Mouse (Mus musculus) heart, postnatal 0 days (tissue): ENCODE data around the gene Camk2d.

Experiments used
- CTCF ChIP-seq: IDR thresholded peaks from 2 replicates; pipeline ENCODE4 v1.5.1; 2016; ENCODE audit warnings: antibody characterized with exemption, control low read depth, low read depth
- EP300 ChIP-seq: IDR thresholded peaks from 2 replicates; pipeline ENCODE4 v1.6.1; 2016; ENCODE audit warnings: antibody characterized with exemption, low read depth

- TF ChIP-seq CTCF (no peak), EP300 (no peak)
Observed at GRCm38 (mm10) chr3:126834641-126835167, 238.6 kb downstream of the Camk2d start.
